Mouse (Mus musculus) kidney, adult 2 months (tissue): ENCODE measurements around the gene Cnpy4.

Experiments used
- CTCF ChIP-seq: fragments of 200-500 bp; conservative IDR thresholded peaks from 2 replicates; pipeline ENCODE4 v1.5.1; 2011; ENCODE audit warnings: low read depth, mild to moderate bottlenecking, control low read depth, low read length, moderate library complexity, mixed read lengths; ENCODE audit not compliant: insufficient read depth, insufficient read length
- POLR2A ChIP-seq: fragments of 200-500 bp; IDR thresholded peaks from one replicate; pipeline ENCODE4 v1.6.1; 2011; ENCODE audit warnings: low read depth, low read length, control low read depth

DNA sequence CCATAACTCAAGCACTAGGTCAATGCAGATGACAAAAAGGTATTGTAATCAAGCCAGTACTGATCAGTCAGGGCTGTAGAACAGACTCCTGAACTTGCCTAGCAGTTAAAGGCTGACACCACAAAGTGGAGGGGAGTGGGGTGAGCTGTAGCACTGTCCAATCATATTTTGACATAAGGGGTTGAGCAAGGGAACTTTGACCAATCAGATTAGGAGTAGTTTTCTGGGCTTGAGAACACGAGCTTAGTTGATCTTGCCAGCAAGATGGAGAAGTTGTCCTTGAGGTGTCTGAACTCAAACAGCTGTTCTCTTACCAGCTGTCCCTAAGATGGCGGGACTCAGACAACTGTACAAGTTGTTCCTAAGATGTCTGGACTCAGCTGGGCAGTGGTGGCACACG is 14.1 kb upstream of the Cnpy4 start:
- TF ChIP-seq CTCF (no peak), POLR2A (no peak)
